Mouse (Mus musculus) kidney, postnatal 0 days (tissue): ENCODE results near the gene Entpd1. TPM values are rescaled to one million over a fixed set of nuclear protein-coding genes. Genes with fewer than 3 reads are reported as not detected.

Source experiments
- ATAC-seq: fragments of 200-750 bp; cut with Nextera tagmentation; replicated peaks from 2 replicates; pipeline ENCODE4 v1.8.0; 2017; ENCODE audit warnings: low read depth, moderate number of reproducible peaks, moderate TSS enrichment, moderate library complexity; ENCODE audit not compliant: low FRiP score
- DNase-seq: peaks from one replicate; pipeline ENCODE4 v3.0.0-alpha.2; 2016; ENCODE audit warnings: low spot score
- H3K27ac ChIP-seq: fragments of 300-500 bp; sonication (generic); 2 replicates; pipeline ENCODE4 v1.5.1; 2014; ENCODE audit warnings: mild to moderate bottlenecking
- H3K27me3 ChIP-seq: fragments of 300-500 bp; sonication (generic); 2 replicates; pipeline ENCODE4 v1.6.1; 2014; ENCODE audit warnings: low read length, mixed read lengths; ENCODE audit not compliant: insufficient read depth
- H3K36me3 ChIP-seq: fragments of 300-500 bp; sonication (generic); 2 replicates; pipeline ENCODE4 v1.6.1; 2014; ENCODE audit warnings: low read length, mixed read lengths; ENCODE audit not compliant: insufficient read depth
- H3K4me1 ChIP-seq: fragments of 300-500 bp; sonication (generic); replicated peaks from 2 replicates; pipeline ENCODE4 v1.6.1; 2014; ENCODE audit warnings: antibody characterized with exemption, low read length, mixed read lengths; ENCODE audit not compliant: insufficient read depth
- H3K4me2 ChIP-seq: fragments of 300-500 bp; sonication (generic); 2 replicates; pipeline ENCODE4 v1.6.1; 2014; ENCODE audit warnings: mild to moderate bottlenecking, low read length, moderate library complexity, mixed read lengths
- H3K4me3 ChIP-seq: fragments of 300-500 bp; sonication (generic); replicated peaks from 2 replicates; pipeline ENCODE4 v1.5.1; 2014; ENCODE audit warnings: low read depth, low read length
- H3K9ac ChIP-seq: fragments of 300-500 bp; sonication (generic); 2 replicates; pipeline ENCODE4 v1.6.1; 2014; ENCODE audit warnings: low read depth, low read length
- H3K9me3 ChIP-seq: fragments of 300-500 bp; sonication (generic); replicated peaks from 2 replicates; pipeline ENCODE4 v1.6.1; 2016; ENCODE audit warnings: low read length, inconsistent platforms, mixed read lengths
- CTCF ChIP-seq: IDR thresholded peaks from 2 replicates; pipeline ENCODE4 v1.5.1; 2016; ENCODE audit warnings: antibody characterized with exemption, low read depth, mild to moderate bottlenecking, moderate library complexity
- WGBS: fragments of 180-500 bp; shearing (Covaris S2); extraction: QIAGEN DNeasy Blood & Tissue Kit; methylation state at CpG from one replicate; pipeline ENCODE4 v1.1.7; 2014; 5-methylcytosine and 5-hydroxymethylcytosine counted together
- polyA plus RNA-seq: library from polyadenylated mRNA; unstranded; fragments of >200 nt; fragmentation: Nextera tagmentation; extraction: Ambion mirVana; gene quantifications from 2 replicates; pipeline ENCODE4 v1.2.1, GENCODE M21; 2015

Gene Entpd1
- polyA plus RNA-seq, 1 experiment from 2014 or later, result 9.1 TPM

DNA sequence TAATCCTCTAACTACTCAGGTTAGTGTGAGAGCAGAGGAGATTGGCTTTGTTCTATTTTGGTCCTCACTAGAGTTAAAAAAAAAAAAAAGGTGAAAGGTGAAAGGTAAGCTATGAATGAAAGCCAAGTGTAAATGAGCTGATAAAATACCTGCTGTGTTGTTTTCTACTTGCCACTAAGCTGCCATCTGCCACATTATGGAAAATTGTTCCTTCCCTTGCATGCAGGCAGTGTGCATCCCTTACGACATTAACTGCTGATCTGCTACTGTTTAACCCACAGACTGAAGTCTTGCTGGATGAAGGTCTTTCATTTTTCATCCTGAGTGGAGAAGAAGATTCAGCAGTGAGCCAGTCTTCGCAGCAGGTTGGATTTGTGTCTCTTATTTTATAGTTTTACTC, 147.9 kb downstream of the Entpd1 start:
- H3K27ac ChIP-seq, result no peak overlapping the region
- no peaks in the 10 kb centered on the region for H3K4me1 ChIP-seq
- no peak overlapping the region for H3K4me3 ChIP-seq
- H3K9me3 ChIP-seq, result no peaks in the 10 kb centered on the region
- H3K9ac ChIP-seq, result no peak overlapping the region
- no peak for ATAC-seq
- no peak for DNase-seq
- no peaks in the 10 kb centered on the region for H3K36me3 ChIP-seq
- H3K27me3 ChIP-seq, result no peaks in the 10 kb centered on the region
- 84% methylated on average over 2 of the region's 2 CpGs for WGBS
- no peak for TF ChIP-seq CTCF
- no peak overlapping the region for H3K4me2 ChIP-seq

DNA sequence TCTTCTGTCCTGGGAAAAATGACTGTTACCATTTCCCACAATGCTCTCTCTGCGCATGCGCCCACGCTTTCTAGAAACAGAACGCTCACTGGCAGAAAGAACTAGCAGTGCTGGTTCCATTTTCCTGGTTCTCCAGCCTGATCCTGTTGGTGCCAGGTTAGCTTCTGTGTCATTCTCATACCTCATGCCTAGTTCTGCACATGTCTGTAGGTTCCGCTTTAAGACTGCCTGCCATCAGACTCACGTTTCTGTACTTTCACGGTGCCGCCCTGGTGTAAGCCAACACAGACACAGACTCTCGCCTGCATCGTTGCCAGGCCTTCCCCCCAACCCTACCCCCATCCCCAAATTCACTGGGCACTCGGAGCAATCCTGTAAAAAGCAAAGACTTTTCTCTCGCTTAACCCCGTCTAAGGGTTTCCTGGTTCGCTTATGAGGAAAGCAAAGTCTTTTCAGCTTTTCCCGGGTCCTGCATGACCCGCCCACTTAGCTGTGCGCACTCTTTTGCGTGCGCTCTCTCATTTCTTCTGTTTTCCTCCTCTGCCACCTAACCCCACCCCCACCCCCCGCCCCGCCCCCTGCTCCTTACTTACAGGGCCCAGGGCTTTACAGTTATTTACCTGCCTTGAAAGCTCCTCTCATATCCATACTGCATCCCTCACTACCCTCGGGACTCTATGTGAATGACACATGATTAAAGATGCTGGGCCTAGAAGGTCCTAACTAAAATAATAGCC, 150.0 kb downstream of the Entpd1 start:
- Histone ChIP-seq H3K27me3 (no peaks in the 10 kb centered on the region), H3K36me3 (no peaks in the 10 kb centered on the region), H3K4me1 (no peaks in the 10 kb centered on the region), H3K4me3 (peak overlapping the region; percentile 18), H3K4me2 (peak overlapping the region; percentile 61), H3K27ac (no peak overlapping the region), H3K9me3 (no peaks in the 10 kb centered on the region), H3K9ac (peak overlapping the region; percentile 31; the same call in 1 of the 2 replicates)
- TF ChIP-seq CTCF, result no peak
- ATAC-seq, result no peak
- 29% methylated on average over 22 of the region's 22 CpGs for WGBS
- DNase-seq, result no peak

DNA sequence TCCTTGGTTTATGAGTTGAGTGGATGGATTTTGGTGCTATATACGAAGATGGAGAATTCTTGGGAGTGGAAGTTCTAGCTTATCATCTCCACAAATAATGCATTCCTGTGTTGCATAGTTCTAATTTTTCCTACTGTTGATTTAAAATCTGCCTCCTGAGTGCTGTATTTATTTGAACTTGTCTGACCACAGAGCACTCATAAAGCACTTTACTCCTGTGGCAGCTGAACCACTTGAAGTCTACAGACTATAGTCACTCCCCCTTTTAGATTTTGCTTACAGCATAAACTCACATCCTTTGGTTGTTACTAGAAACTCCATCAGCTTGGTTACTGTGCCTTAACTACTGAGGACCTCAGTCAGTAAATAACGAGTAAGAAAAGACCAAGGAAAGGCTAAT, 155.0 kb downstream of the Entpd1 start:
- Histone ChIP-seq H3K27ac (no peak overlapping the region), H3K36me3 (no peaks in the 10 kb centered on the region), H3K4me2 (no peak overlapping the region), H3K4me3 (no peak overlapping the region), H3K4me1 (no peaks in the 10 kb centered on the region), H3K9me3 (no peaks in the 10 kb centered on the region), H3K9ac (no peak overlapping the region), H3K27me3 (no peaks in the 10 kb centered on the region)
- TF ChIP-seq CTCF, result no peak
- DNase-seq (peak; percentile 11), ATAC-seq (no peak)
- WGBS, result 70% methylated on average over 2 of the region's 2 CpGs

DNA sequence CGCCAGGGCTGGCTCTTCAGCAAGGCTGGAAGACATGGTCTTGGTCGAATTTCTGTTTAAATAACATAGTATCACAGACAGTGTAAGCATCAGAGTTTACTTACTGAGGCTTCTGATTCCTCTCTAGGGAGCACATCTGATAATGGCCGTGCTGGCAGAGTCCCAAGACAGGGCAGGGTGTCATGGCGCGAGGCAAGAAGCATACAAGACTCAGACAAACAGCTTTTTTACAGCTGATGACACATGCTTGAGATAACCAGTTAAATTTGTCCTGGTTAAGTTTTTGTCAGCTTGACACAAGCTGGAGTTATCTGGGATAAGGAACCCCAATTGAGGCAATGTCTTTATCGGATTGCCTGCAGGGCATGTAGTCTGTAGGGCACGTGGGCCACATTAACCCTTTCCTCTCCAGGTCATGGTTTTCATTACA, 157.2 kb downstream of the Entpd1 start:
- no peaks in the 10 kb centered on the region for H3K36me3 ChIP-seq
- H3K9ac ChIP-seq, result no peak overlapping the region
- no peak for DNase-seq
- H3K27ac ChIP-seq, result no peak overlapping the region
- no peaks in the 10 kb centered on the region for H3K4me1 ChIP-seq
- H3K4me2 ChIP-seq, result no peak overlapping the region
- no peaks in the 10 kb centered on the region for H3K9me3 ChIP-seq
- WGBS, result 42% methylated on average over 7 of the region's 7 CpGs
- TF ChIP-seq CTCF, result no peak
- ATAC-seq, result no peak
- no peaks in the 10 kb centered on the region for H3K27me3 ChIP-seq
- no peak overlapping the region for H3K4me3 ChIP-seq

DNA sequence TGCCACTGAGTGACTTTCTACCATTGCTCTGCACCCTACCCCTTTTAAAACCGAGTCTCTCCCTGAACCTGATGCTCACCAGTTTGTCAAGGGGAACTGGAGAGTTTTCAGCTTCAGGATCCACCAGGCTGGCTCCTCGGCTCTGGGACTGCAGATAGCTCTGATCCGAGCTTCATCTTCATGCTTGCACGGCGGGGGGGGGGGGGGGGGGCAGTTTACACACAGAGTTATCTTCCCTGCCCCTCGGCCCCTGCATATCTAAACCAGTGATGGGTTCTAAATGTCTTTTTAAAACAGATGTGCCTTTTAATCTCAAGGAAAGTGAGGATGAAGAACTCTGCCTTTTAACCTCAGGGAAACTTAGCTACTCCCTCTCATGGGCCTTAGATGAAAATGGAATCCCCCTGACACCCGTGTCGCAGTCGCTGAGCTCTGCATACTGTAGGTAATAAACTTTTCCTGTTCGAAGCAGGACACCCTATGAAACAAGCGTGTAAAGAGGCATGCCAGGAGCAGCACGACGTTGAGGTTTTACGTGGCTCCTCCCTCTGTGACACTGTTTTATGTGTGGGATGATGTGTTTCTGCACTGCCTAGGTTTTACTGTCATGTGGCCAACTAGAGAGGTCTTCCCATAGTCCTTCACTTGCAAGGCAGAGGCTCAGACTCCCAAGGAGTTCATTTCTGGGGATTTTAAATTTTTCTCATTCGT, 176.0 kb downstream of the Entpd1 start:
- DNase-seq (no peak), ATAC-seq (no peak)
- H3K27ac ChIP-seq, result no peak overlapping the region
- no peaks in the 10 kb centered on the region for H3K9me3 ChIP-seq
- no peaks in the 10 kb centered on the region for H3K27me3 ChIP-seq
- no peaks in the 10 kb centered on the region for H3K36me3 ChIP-seq
- WGBS, result 68% methylated on average over 15 of the region's 15 CpGs
- no peak overlapping the region for H3K4me2 ChIP-seq
- no peak for TF ChIP-seq CTCF
- H3K9ac ChIP-seq, result no peak overlapping the region
- no peaks in the 10 kb centered on the region for H3K4me1 ChIP-seq
- H3K4me3 ChIP-seq, result no peak overlapping the region

DNA sequence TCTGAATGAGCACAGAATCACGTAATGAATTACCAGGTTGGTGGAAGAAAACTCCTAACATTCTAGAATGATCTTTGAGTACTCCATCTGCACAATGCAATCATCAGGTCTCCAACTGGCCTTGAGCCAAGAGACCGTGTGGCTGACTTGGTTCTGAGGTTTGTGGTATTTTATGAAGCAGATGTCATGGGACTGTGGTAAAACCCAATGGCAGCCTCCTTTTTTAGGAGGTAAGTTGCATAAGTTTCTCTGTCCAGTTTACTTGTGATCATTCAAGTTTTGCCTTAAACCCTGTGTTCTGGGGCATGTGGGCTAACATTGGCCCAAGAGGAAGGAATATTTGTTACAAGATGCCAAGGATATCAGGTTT, 176.5 kb downstream of the Entpd1 start:
- ATAC-seq (no peak), DNase-seq (no peak)
- H3K9ac ChIP-seq, result no peak overlapping the region
- no peak for TF ChIP-seq CTCF
- H3K27me3 ChIP-seq, result no peaks in the 10 kb centered on the region
- H3K27ac ChIP-seq, result no peak overlapping the region
- H3K36me3 ChIP-seq, result no peaks in the 10 kb centered on the region
- H3K4me1 ChIP-seq, result no peaks in the 10 kb centered on the region
- H3K4me2 ChIP-seq, result no peak overlapping the region
- H3K4me3 ChIP-seq, result no peak overlapping the region
- 69% methylated on average over 2 of the region's 2 CpGs for WGBS
- H3K9me3 ChIP-seq, result no peaks in the 10 kb centered on the region

Other genes starting within 250 kb of the Entpd1 start
- gene Sorbs1, start 98.6 kb upstream of the Entpd1 start, polyA plus RNA-seq, result 46.5 and 49.9 TPM in 2 replicates
- gene Aldh18a1, start 23.9 kb upstream of the Entpd1 start, polyA plus RNA-seq, result 28.4 and 33.4 TPM in 2 replicates
- gene Tctn3, start 133 bp upstream of the Entpd1 start, polyA plus RNA-seq, result 9.3 and 11.0 TPM in 2 replicates
- gene Cc2d2b, start 136.4 kb downstream of the Entpd1 start, polyA plus RNA-seq, result 0.11 TPM in 1 of 2 replicates, not detected in the other
- 8.8 and 9.0 TPM in 2 replicates for gene Ccnj, start 218.9 kb downstream of the Entpd1 start, polyA plus RNA-seq